Mouse (Mus musculus) MEL (cell line): ENCODE measurements around the gene Ppp1r18. TPM values are rescaled to one million over a fixed set of nuclear protein-coding genes. Genes with fewer than 3 reads are reported as not detected.

Experiments
- DNase-seq: peaks from one replicate; pipeline ENCODE4 v3.0.0; 2011; ENCODE audit warnings: low read depth, low spot score
- H3K27ac ChIP-seq: 2 replicates; pipeline ENCODE4 v1.5.1; 2012; ENCODE audit warnings: low read depth, mild to moderate bottlenecking, control low read depth, low read length, moderate library complexity; ENCODE audit not compliant: control insufficient read depth
- H3K27me3 ChIP-seq, 2 experiments: fragments of 150-350 bp in 1 of 2; sonication (generic) in 1 of 2; 2 replicates each; pipeline ENCODE4 v1.6.1; 2012; ENCODE audit warnings: low read length in 2 of 2, mild to moderate bottlenecking in 2 of 2, improper control_type of control experiment in 1 of 2, moderate library complexity in 1 of 2; ENCODE audit not compliant: insufficient read depth in 2 of 2, control insufficient read depth in 1 of 2
- H3K36me3 ChIP-seq, 2 experiments: 2 replicates each; pipeline ENCODE4 v1.6.1; 2012 to 2014; ENCODE audit warnings: low read length in 2 of 2, improper control_type of control experiment in 1 of 2, inconsistent platforms in 1 of 2, mild to moderate bottlenecking in 1 of 2; ENCODE audit not compliant: insufficient read depth in 2 of 2, control insufficient read depth in 1 of 2
- H3K4me1 ChIP-seq, 2 experiments: fragments of 150-350 bp in 1 of 2; sonication (generic) in 1 of 2; 2 replicates each; pipeline ENCODE4 v1.6.1; 2012; ENCODE audit warnings: low read length in 2 of 2, improper control_type of control experiment in 1 of 2, mild to moderate bottlenecking in 1 of 2; ENCODE audit not compliant: insufficient read depth in 2 of 2, control insufficient read depth in 1 of 2
- H3K4me3 ChIP-seq, 2 experiments: fragments of 150-350 bp in 1 of 2; sonication (generic) in 1 of 2; 2 replicates each; pipeline ENCODE4 v1.5.1; 2012; ENCODE audit warnings: low read depth in 2 of 2, low read length in 2 of 2, mild to moderate bottlenecking in 2 of 2, moderate library complexity in 2 of 2, control low read depth in 1 of 2, improper control_type of control experiment in 1 of 2; ENCODE audit not compliant: control insufficient read depth in 1 of 2, insufficient read depth in 1 of 2
- H3K79me2 ChIP-seq: 2 replicates; pipeline ENCODE4 v1.6.1; 2012; ENCODE audit warnings: mild to moderate bottlenecking, low read length, moderate library complexity; ENCODE audit not compliant: control insufficient read depth, poor library complexity, insufficient read depth
- H3K9ac ChIP-seq: 2 replicates; pipeline ENCODE4 v1.6.1; 2012; ENCODE audit warnings: low read depth, mild to moderate bottlenecking, control low read depth, low read length, moderate library complexity; ENCODE audit not compliant: control insufficient read depth, poor library complexity, severe bottlenecking
- H3K9me3 ChIP-seq: fragments of 150-350 bp; sonication (generic); replicated peaks from 2 replicates; pipeline ENCODE4 v1.6.1; 2012; ENCODE audit warnings: mild to moderate bottlenecking, low read length, improper control_type of control experiment, moderate library complexity; ENCODE audit not compliant: insufficient read depth
- CHD1 ChIP-seq: IDR thresholded peaks from 2 replicates; pipeline ENCODE4 v1.6.1; 2012; ENCODE audit warnings: low read depth, mild to moderate bottlenecking, inconsistent platforms, low read length, improper control_type of control experiment
- CHD2 ChIP-seq: IDR thresholded peaks from 2 replicates; pipeline ENCODE4 v1.6.1; 2011; ENCODE audit warnings: low read length, improper control_type of control experiment
- EP300 ChIP-seq, 2 experiments: IDR thresholded peaks; 2 replicates each; pipeline ENCODE4 v1.6.1; 2011; ENCODE audit warnings: improper control_type of control experiment in 2 of 2, low read length in 2 of 2, low read depth in 1 of 2, mild to moderate bottlenecking in 1 of 2
- GATA1 ChIP-seq: IDR thresholded peaks from 2 replicates; pipeline ENCODE4 v1.6.1; 2011; ENCODE audit warnings: low read depth, low read length, improper control_type of control experiment
- HCFC1 ChIP-seq: IDR thresholded peaks from 2 replicates; pipeline ENCODE4 v1.6.1; 2012; ENCODE audit warnings: low read depth, mild to moderate bottlenecking, inconsistent platforms, low read length, improper control_type of control experiment, moderate library complexity
- JUND ChIP-seq: IDR thresholded peaks from 2 replicates; pipeline ENCODE4 v1.6.1; 2011; ENCODE audit warnings: low read depth, mild to moderate bottlenecking, improper control_type of control experiment, low read length
- KAT2A ChIP-seq: conservative IDR thresholded peaks from 2 replicates; pipeline ENCODE4 v1.6.1; 2012; ENCODE audit warnings: low read depth, low read length, improper control_type of control experiment, inconsistent platforms
- MAFK ChIP-seq: IDR thresholded peaks from 2 replicates; pipeline ENCODE4 v1.6.1; 2011; ENCODE audit warnings: low read depth, mild to moderate bottlenecking, low read length, improper control_type of control experiment, borderline replicate concordance
- MAX ChIP-seq: IDR thresholded peaks from 2 replicates; pipeline ENCODE4 v1.6.1; 2011; ENCODE audit warnings: low read length, improper control_type of control experiment
- MAZ ChIP-seq: IDR thresholded peaks from 2 replicates; pipeline ENCODE4 v1.6.1; 2012; ENCODE audit warnings: low read depth, mild to moderate bottlenecking, inconsistent platforms, low read length, improper control_type of control experiment
- MXI1 ChIP-seq: IDR thresholded peaks from 2 replicates; pipeline ENCODE4 v1.6.1; 2011; ENCODE audit warnings: mild to moderate bottlenecking, low read depth, low read length, improper control_type of control experiment
- NELFE ChIP-seq: IDR thresholded peaks from 2 replicates; pipeline ENCODE4 v1.6.1; 2011; ENCODE audit warnings: low read depth, low read length, improper control_type of control experiment
- POLR2A ChIP-seq, 2 experiments: IDR thresholded peaks; 2 replicates each; pipeline ENCODE4 v1.6.1; 2011 to 2012; ENCODE audit warnings: low read length in 2 of 2, mild to moderate bottlenecking in 2 of 2, control low read depth in 1 of 2, improper control_type of control experiment in 1 of 2, low read depth in 1 of 2, moderate library complexity in 1 of 2; ENCODE audit not compliant: control insufficient read depth in 1 of 2, insufficient read depth in 1 of 2, poor library complexity in 1 of 2
- POLR2AphosphoS5 ChIP-seq: IDR thresholded peaks from 2 replicates; pipeline ENCODE4 v1.6.1; 2012; ENCODE audit warnings: low read depth, borderline replicate concordance, mild to moderate bottlenecking, inconsistent platforms, low read length, moderate library complexity, mixed read lengths
- RAD21 ChIP-seq: IDR thresholded peaks from 2 replicates; pipeline ENCODE4 v1.6.1; 2011; ENCODE audit warnings: mild to moderate bottlenecking, low read depth, low read length, improper control_type of control experiment
- SIN3A ChIP-seq: IDR thresholded peaks from 2 replicates; pipeline ENCODE4 v1.6.1; 2012; ENCODE audit warnings: low read length, improper control_type of control experiment, inconsistent platforms
- SMC3 ChIP-seq: IDR thresholded peaks from 2 replicates; pipeline ENCODE4 v1.6.1; 2011; ENCODE audit warnings: low read depth, low read length, improper control_type of control experiment
- TAL1 ChIP-seq: IDR thresholded peaks from 2 replicates; pipeline ENCODE4 v1.6.1; 2012; ENCODE audit warnings: mild to moderate bottlenecking, inconsistent platforms, low read length, moderate library complexity, mixed read lengths
- TCF12 ChIP-seq: IDR thresholded peaks from 2 replicates; pipeline ENCODE4 v1.6.1; 2014; ENCODE audit warnings: low read depth, mild to moderate bottlenecking, inconsistent platforms, low read length, improper control_type of control experiment, moderate library complexity
- USF1 ChIP-seq: IDR thresholded peaks from 2 replicates; pipeline ENCODE4 v1.6.1; 2014; ENCODE audit warnings: low read depth, mild to moderate bottlenecking, inconsistent platforms, low read length, improper control_type of control experiment, moderate library complexity
- ZKSCAN1 ChIP-seq: IDR thresholded peaks from 2 replicates; pipeline ENCODE4 v1.6.1; 2012; ENCODE audit warnings: low read depth, mild to moderate bottlenecking, inconsistent platforms, low read length, improper control_type of control experiment, moderate library complexity
- ZMIZ1 ChIP-seq: IDR thresholded peaks from 2 replicates; pipeline ENCODE4 v1.6.1; 2012; ENCODE audit warnings: low read depth, mild to moderate bottlenecking, inconsistent platforms, low read length, improper control_type of control experiment, moderate library complexity
- ZNF384 ChIP-seq: IDR thresholded peaks from 2 replicates; pipeline ENCODE4 v1.6.1; 2012; ENCODE audit warnings: low read depth, mild to moderate bottlenecking, inconsistent platforms, low read length, improper control_type of control experiment
- polyA plus RNA-seq, 2 experiments: library from polyadenylated mRNA; stranded (reverse) in 1 of 2; unstranded in 1 of 2; fragments of >175 nt in 1 of 2; fragments of >200 nt in 1 of 2; gene quantifications; 2 replicates each; pipeline versions ENCODE4 v1.2.1 to v1.2.4; 2012; ENCODE audit warnings: low replicate concordance in 2 of 2, low read depth in 1 of 2; ENCODE audit not compliant: insufficient read length in 2 of 2, insufficient read depth in 1 of 2, missing spikeins in 1 of 2
- total RNA-seq: library from RNA; depleted of rRNA; stranded (reverse); fragments of 300-350 nt; gene quantifications from 2 replicates; pipeline ENCODE4 v1.2.3, GENCODE M21; 2012

The Ppp1r18 gene
- total and polyA plus RNA-seq, 3 experiments: 10.1 to 36.2 TPM; not detected in 1

DNA sequence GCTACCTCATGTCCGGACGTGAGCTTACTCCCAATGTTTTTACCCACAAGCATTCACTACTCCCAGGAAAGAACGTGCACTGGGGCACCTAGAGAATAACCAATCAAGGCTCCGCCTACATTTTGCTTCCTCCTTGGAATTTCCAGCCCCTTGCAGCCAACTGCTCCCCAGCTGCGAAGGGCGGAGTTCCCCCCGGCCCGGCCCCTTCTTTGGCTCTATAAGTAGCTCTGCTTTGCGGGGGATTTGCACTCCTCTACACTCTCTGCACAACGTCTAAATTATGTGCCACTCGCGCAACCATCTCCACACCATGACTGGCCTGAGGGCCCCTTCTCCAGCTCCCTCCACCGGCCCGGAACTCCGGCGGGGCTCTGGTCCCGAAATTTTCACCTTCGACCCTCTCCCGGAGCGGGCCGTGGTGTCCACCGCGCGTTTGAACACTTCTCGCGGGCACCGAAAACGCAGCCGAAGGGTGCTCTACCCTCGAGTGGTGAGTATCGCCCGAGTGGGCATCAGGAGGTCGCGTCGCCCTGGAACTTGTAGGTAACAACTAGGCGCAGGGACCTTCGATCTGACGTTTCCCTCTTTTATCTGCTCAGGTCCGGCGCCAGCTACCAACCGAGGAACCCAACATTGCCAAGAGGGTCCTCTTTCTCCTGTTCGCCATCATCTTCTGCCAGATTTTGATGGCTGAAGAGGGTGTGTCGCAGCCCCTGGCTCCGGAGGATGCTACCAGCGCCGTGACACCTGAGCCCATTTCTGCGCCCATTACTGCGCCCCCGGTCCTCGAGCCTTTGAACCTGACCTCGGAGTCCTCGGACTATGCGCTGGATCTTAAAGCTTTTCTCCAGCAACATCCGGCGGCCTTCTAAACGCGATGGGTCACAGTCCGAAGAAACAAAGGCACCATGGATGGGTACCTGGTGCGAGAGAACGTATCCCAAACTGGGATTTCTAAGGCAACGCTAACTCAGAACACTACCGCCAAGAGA, 43.7 kb upstream of the Ppp1r18 start, which contains the start of gene Ier3 (continued):
- TF ChIP-seq MXI1 (peak; percentile 58), NELFE (peak; percentile 100), HCFC1 (peak; percentile 67), GATA1 (0 out of 2 replicates have a peak, but pooled peaks have one; percentile 8), TAL1 (no peak)

DNA sequence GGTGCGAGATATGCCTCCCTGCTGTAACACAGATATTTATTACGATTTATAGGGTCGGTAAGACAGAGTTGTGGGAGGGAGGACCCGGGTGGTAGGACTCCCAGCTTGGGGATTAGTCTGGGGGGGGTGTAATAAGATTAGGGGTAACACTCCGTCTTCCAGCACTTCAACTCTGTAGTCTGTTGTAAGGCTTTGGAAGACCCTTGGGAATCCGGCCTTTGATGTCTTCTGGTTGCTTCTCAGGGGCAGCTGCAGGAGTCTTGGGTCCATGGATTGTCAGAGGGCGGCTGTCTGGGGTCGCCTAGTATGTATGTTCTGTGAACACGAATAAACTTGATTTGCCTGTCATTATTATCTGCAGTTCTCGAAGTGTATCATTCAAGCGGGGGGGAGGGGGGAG, 42.8 kb upstream of the Ppp1r18 start:
- no peak for DNase-seq
- Histone ChIP-seq H3K9ac (peak overlapping the region; percentile 73), H3K27me3 (no peaks in the 10 kb centered on the region), H3K4me3 (peak overlapping the region; percentile 57 to 90), H3K27ac (peak overlapping the region; percentile 82), H3K4me1 (peaks cover 2 to 20% of the 10 kb centered on the region in 2 experiments; a peak in 2 of 4 replicates), H3K36me3 (peaks cover 3 to 13% of the 10 kb centered on the region in 2 experiments; a peak in 3 of 4 replicates), H3K9me3 (no peaks in the 10 kb centered on the region), H3K79me2 (peaks cover 11% of the 10 kb centered on the region)
- TF ChIP-seq CHD1 (0 out of 2 replicates have a peak, but pooled peaks have one; percentile 22), POLR2A (IDR thresholded peaks at IDR 0.05; ENCODE audit: control insufficient read depth in 1 of 2, insufficient read depth in 1 of 2, low read depth in 1 of 2, low read length in 2 of 2, poor library complexity in 1 of 2) (0 out of 4 replicates have a peak, but pooled peaks of 1 of the 2 experiments have one; percentile 21), CHD2 (no peak), MXI1 (peak; percentile 12; the same call in 1 of the 2 replicates), GATA1 (no peak), ZKSCAN1 (no peak), NELFE (0 out of 2 replicates have a peak, but pooled peaks have one; percentile 10)

DNA sequence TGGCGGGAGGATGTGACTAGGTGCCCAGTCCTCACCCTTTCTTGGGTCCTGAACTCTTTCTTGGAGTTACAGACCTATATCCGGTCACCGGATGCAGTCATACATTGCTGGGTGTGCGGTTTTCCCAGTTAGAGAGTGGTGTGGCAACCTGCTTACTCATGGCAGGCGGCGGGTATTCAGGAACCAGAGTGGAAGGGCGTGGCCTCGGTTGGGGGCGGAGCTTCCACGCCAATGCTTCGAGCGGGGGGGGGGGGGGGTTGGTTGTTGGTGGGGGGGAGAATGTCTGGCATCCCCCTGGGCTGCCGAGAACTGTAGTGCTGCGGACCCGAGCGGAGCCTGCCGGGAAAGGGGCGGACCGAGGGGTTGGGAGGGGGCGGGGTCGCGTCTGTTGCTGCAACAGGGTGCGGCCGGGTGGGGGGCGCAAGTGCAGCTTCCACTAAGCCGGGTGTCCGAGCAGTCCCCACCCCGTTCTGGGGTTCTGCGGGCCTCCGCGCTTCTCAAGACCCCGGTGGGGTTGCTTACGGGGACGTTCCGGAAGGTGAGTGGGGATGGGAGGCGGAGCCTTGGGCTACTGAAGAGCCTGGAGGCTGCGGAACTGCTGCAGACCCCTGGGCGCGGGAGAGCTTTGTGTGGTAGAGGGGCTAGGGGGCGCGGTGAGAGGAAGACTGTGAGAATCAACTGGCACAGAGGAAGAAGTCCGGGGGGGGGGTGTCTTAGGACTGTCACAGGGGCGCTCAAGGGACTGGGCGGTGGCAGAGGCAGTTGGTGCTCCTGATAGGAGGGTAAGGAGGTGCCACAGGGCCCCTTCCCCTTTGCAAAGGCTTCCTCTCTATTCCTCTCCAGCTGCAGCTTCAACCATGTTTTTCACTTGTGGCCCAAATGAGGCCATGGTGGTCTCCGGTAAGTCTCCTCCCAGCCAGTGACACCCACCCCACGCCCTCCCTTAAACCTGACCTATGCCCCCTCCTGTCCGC, 42.1 kb upstream of the Ppp1r18 start, which contains the start of gene Flot1:
Gene Flot1, plus strand, starts transcription at position 267 of the 974 bp plus-strand sequence.
- Histone ChIP-seq H3K4me1 (peaks cover 2 to 20% of the 10 kb centered on the region in 2 experiments; a peak in 2 of 4 replicates), H3K27ac (peak within 1 kb of the TSS; percentile 87), H3K9me3 (no peaks in the 10 kb centered on the region), H3K4me3 (peak within 1 kb of the TSS; percentile 57 to 90), H3K79me2 (peaks cover 11% of the 10 kb centered on the region), H3K27me3 (no peaks in the 10 kb centered on the region), H3K9ac (peak within 1 kb of the TSS; percentile 94), H3K36me3 (peaks cover 4 to 13% of the 10 kb centered on the region in 2 experiments; a peak in 3 of 4 replicates)
- peak; percentile 97 for DNase-seq
- TF ChIP-seq EP300 (IDR thresholded peaks at IDR 0.05; ENCODE audit: low read depth in 1 of 2, low read length in 2 of 2) (peak in 1 of 2 experiments; percentile 79; a peak in 3 of 4 replicates), SIN3A (peak; percentile 85), RAD21 (no peak), CHD2 (no peak), KAT2A (no peak), ZNF384 (no peak), HCFC1 (peak; percentile 63), SMC3 (no peak), MXI1 (peak; percentile 75), ZMIZ1 (peak; percentile 82), MAFK (peak; percentile 56; the same call in 1 of the 2 replicates), MAZ (peak; percentile 94; the same call in 1 of the 2 replicates), USF1 (no peak), MAX (peak; percentile 23; the same call in 1 of the 2 replicates), JUND (no peak), NELFE (peak; percentile 63), TCF12 (0 out of 2 replicates have a peak, but pooled peaks have one; percentile 49), POLR2AphosphoS5 (no peak)
